Comparison of ENCODE assay signal across 14 mouse cellular contexts in genomic region chr1:164537324-164537948, GRCm38 (mm10).
"Had no signal": no experiment of that assay in that cellular context is flagged by ENCODE, and none has a peak within 500 bp of the region (broad histone marks: within the 10 kb centered on the region; RNA-seq: fewer than 3 reads in every experiment).

No protein-coding gene starts in this region.

- H3K9ac ChIP-seq: kidney, embryonic 15.5 days; limb, embryonic 12.5 days; liver, embryonic 13.5 days; liver, postnatal 0 days; lung, embryonic 15.5 days; midbrain, embryonic 13.5 days had no signal

- DNase-seq: kidney, adult 18-20 months; kidney, postnatal 14 days; liver; liver, embryonic 13.5 days; liver, postnatal 0 days; lung, postnatal 36 days; right cerebral cortex, postnatal 14 days; thymus, adult 18-20 months; thymus, postnatal 14 days had no signal

- H3K36me3 ChIP-seq: kidney, embryonic 15.5 days; limb, embryonic 12.5 days; liver, embryonic 13.5 days; lung, embryonic 15.5 days; midbrain, embryonic 13.5 days had no signal

- H3K27ac ChIP-seq: kidney, embryonic 15.5 days; left cerebral cortex, adult 2 months; limb, embryonic 12.5 days; liver, embryonic 13.5 days; lung, embryonic 15.5 days; midbrain, embryonic 13.5 days had no signal

- ATAC-seq: liver, postnatal 0 days; midbrain, embryonic 13.5 days had no signal

- H3K4me3 ChIP-seq: kidney, embryonic 15.5 days; left cerebral cortex, adult 2 months; limb, embryonic 12.5 days; liver, embryonic 13.5 days; lung, embryonic 15.5 days; midbrain, embryonic 13.5 days had no signal

- H3K27me3 ChIP-seq: kidney, embryonic 15.5 days; limb, embryonic 12.5 days; liver, embryonic 13.5 days; lung, embryonic 15.5 days; midbrain, embryonic 13.5 days had no signal

- H3K4me1 ChIP-seq: kidney, embryonic 15.5 days; limb, embryonic 12.5 days; liver, embryonic 13.5 days; lung, embryonic 15.5 days; midbrain, embryonic 13.5 days had no signal

- H3K4me2 ChIP-seq: kidney, embryonic 15.5 days; limb, embryonic 12.5 days; liver, embryonic 13.5 days; lung, embryonic 15.5 days; midbrain, embryonic 13.5 days had no signal

- H3K9me3 ChIP-seq: kidney, embryonic 15.5 days; limb, embryonic 12.5 days; liver, embryonic 13.5 days; lung, embryonic 15.5 days; midbrain, embryonic 13.5 days had no signal
